ENCODE assay signal across 8 mouse cellular contexts in the genomic region with DNA sequence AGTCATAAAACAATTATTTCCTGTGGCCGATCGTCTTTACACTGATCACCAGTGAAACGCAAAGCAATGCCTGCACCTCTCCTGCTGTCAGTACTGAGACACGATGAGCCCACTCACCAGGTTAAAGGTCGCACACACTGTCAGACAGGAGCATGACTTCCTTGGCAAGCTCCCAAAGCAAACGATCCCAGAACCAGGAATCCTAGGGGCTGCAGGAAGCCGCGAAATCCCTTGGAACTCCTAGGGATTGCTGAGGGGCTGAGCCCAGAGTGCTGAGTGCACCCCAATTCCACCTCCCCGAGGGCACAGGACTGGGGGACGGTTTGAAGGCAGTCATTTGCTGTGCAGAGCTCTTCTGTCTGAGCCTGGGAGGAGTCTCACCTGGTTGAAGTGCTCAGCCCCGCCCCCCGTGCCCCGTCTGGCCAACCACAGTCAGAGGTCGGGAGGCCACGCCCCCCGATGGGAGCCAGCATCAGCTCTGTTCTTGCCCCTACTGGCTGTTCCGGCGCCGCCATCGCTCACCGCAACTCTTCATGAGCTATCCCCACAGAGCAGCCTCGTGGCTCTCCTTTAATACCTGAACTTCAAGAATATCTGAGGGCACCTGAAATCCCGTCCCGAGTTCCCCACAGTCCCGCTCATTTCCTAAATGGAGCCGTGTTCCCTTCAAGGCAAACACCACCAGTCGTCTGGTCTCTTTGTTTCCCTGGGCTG. TPM values are rescaled to one million over a fixed set of nuclear protein-coding genes. Genes with fewer than 3 reads are reported as not detected.
DNase-seq lines count a peak whose midpoint lies in the region; ATAC-seq lines count a peak whose summit lies in the region.

No protein-coding gene starts in this region.

- peaks cover 3% of the 10 kb centered on the region for H3K36me3 ChIP-seq in erythroblast, embryonic 14.5 days (ENCODE audit: control insufficient read depth)
- no peaks in the 10 kb centered on the region for H3K36me3 ChIP-seq in hindbrain, embryonic 16.5 days (ENCODE audit: control insufficient read depth, insufficient read depth, low read length)
- peaks cover 13% of the 10 kb centered on the region for H3K36me3 ChIP-seq in liver, embryonic 12.5 days

- H3K27me3 ChIP-seq in erythroblast, embryonic 14.5 days (ENCODE audit: control insufficient read depth) = peaks cover 7% of the 10 kb centered on the region
- H3K27me3 ChIP-seq in hindbrain, embryonic 16.5 days (replicated peaks; ENCODE audit: control insufficient read depth, insufficient read depth, low read length) = no peaks in the 10 kb centered on the region
- H3K27me3 ChIP-seq in liver, embryonic 12.5 days (replicated peaks) = 0 out of 2 replicates have a peak, but pooled peaks cover 4% of the 10 kb centered on the region

- no peak for DNase-seq in frontal cortex, postnatal 14 days (ENCODE audit: low spot score in 2 of 2)
- peak; percentile 96 for DNase-seq in naive thymus-derived CD4-positive, alpha-beta T cell, adult 2 months (ENCODE audit: low read depth)
- DNase-seq in thymus, adult 18-20 months = peak; percentile 74 to 77

- WGBS in hindbrain, embryonic 16.5 days = 8% methylated on average over 26 of the region's 27 CpGs
- WGBS in liver, embryonic 12.5 days (ENCODE audit: insufficient replicate concordance) = 9% methylated on average over 26 of the region's 27 CpGs

- peak overlapping the region; percentile 76 for H3K4me2 ChIP-seq in hindbrain, embryonic 16.5 days (ENCODE audit: low read length)
- H3K4me2 ChIP-seq in liver, embryonic 12.5 days = peak overlapping the region; percentile 77

- peaks cover 5% of the 10 kb centered on the region for H3K9me3 ChIP-seq in erythroblast, embryonic 14.5 days (ENCODE audit: control insufficient read depth, low read length)
- no peaks in the 10 kb centered on the region for H3K9me3 ChIP-seq in hindbrain, embryonic 16.5 days (ENCODE audit: control insufficient read depth, low read length)
- peaks cover 11% of the 10 kb centered on the region; the same call in 1 of the 2 replicates for H3K9me3 ChIP-seq in liver, embryonic 12.5 days (replicated peaks)

- peaks cover 5% of the 10 kb centered on the region; the same call in 1 of the 2 replicates for H3K4me1 ChIP-seq in brown adipose tissue, adult 24 weeks (ENCODE audit: control insufficient read depth, insufficient read depth, insufficient read length, low read length)
- peaks cover 29% of the 10 kb centered on the region for H3K4me1 ChIP-seq in erythroblast, embryonic 14.5 days (ENCODE audit: control insufficient read depth)
- peaks cover 4% of the 10 kb centered on the region for H3K4me1 ChIP-seq in hindbrain, embryonic 16.5 days (ENCODE audit: control insufficient read depth, insufficient read depth, low read depth, low read length)
- peaks cover 26% of the 10 kb centered on the region for H3K4me1 ChIP-seq in liver, embryonic 12.5 days

- peak overlapping the region; percentile 27 for H3K4me3 ChIP-seq in brown adipose tissue, adult 24 weeks (ENCODE audit: insufficient read depth, low read depth, low read length)
- H3K4me3 ChIP-seq in erythroblast, embryonic 14.5 days (replicated peaks) = peak overlapping the region; percentile 65
- peak overlapping the region; percentile 41 for H3K4me3 ChIP-seq in hindbrain, embryonic 16.5 days (ENCODE audit: low read length)
- peak overlapping the region; percentile 55 for H3K4me3 ChIP-seq in liver, embryonic 12.5 days

- H3K27ac ChIP-seq in brown adipose tissue, adult 24 weeks (replicated peaks; ENCODE audit: low read depth, low read length) = no peak overlapping the region
- H3K27ac ChIP-seq in hindbrain, embryonic 16.5 days (ENCODE audit: low read depth, low read length) = peak overlapping the region; percentile 68
- peak overlapping the region; percentile 36; the same call in 1 of the 2 replicates for H3K27ac ChIP-seq in liver, embryonic 12.5 days

- H3K9ac ChIP-seq in hindbrain, embryonic 16.5 days (ENCODE audit: low read depth, low read length) = peak overlapping the region; percentile 55
- peak overlapping the region; percentile 63 for H3K9ac ChIP-seq in liver, embryonic 12.5 days

- ATAC-seq in frontal cortex, adult (ENCODE audit: low TSS enrichment) = peak; percentile 70; the same call in 1 of the 2 replicates
- peak; percentile 78 for ATAC-seq in hindbrain, embryonic 16.5 days
- ATAC-seq in liver, embryonic 12.5 days = peak; percentile 91

RNA-seq across cellular contexts. Expression of a gene that starts 2.9 kb away (rescaled TPM):
- polyA plus RNA-seq in brown adipose tissue, adult 24 weeks (2012; ENCODE audit: insufficient read depth, insufficient read length, missing spikeins) = 2.1 and 5.5 TPM in 2 replicates
- polyA plus RNA-seq in erythroblast, embryonic 14.5 days (2012) = 4.4 and 5.8 TPM in 2 replicates
- 285 and 306 TPM in 2 replicates for polyA plus RNA-seq in hindbrain, embryonic 16.5 days (2015; fragmentation: Nextera tagmentation; extraction: Ambion mirVana)
- 37.4 and 41.8 TPM in 2 replicates for polyA plus RNA-seq in liver, embryonic 12.5 days (2016; fragmentation: Nextera tagmentation; extraction: Ambion mirVana)

RNA-seq across cellular contexts. Expression of a gene that starts 27.3 kb away (rescaled TPM):
- polyA plus RNA-seq in brown adipose tissue, adult 24 weeks (2012; ENCODE audit: insufficient read depth, insufficient read length, missing spikeins) = not detected in 2 replicates
- polyA plus RNA-seq in erythroblast, embryonic 14.5 days (2012) = 0.02 TPM in 1 of 2 replicates, not detected in the other
- not detected in 2 replicates for polyA plus RNA-seq in hindbrain, embryonic 16.5 days (2015; fragmentation: Nextera tagmentation; extraction: Ambion mirVana)
- polyA plus RNA-seq in liver, embryonic 12.5 days (2016; fragmentation: Nextera tagmentation; extraction: Ambion mirVana) = not detected in 2 replicates

RNA-seq across cellular contexts. Expression of a gene that starts 32.3 kb away (rescaled TPM):
- not detected in 2 replicates for polyA plus RNA-seq in brown adipose tissue, adult 24 weeks (2012; ENCODE audit: insufficient read depth, insufficient read length, missing spikeins)
- not detected in 2 replicates for polyA plus RNA-seq in erythroblast, embryonic 14.5 days (2012)
- polyA plus RNA-seq in hindbrain, embryonic 16.5 days (2015; fragmentation: Nextera tagmentation; extraction: Ambion mirVana) = 3.2 and 3.6 TPM in 2 replicates
- not detected in 2 replicates for polyA plus RNA-seq in liver, embryonic 12.5 days (2016; fragmentation: Nextera tagmentation; extraction: Ambion mirVana)

RNA-seq across cellular contexts. Expression of a gene that starts 50.8 kb away (rescaled TPM):
- polyA plus RNA-seq in brown adipose tissue, adult 24 weeks (2012; ENCODE audit: insufficient read depth, insufficient read length, missing spikeins) = 15.1 and 17.6 TPM in 2 replicates
- 7.0 and 8.0 TPM in 2 replicates for polyA plus RNA-seq in erythroblast, embryonic 14.5 days (2012)
- 40.6 and 50.2 TPM in 2 replicates for polyA plus RNA-seq in hindbrain, embryonic 16.5 days (2015; fragmentation: Nextera tagmentation; extraction: Ambion mirVana)
- polyA plus RNA-seq in liver, embryonic 12.5 days (2016; fragmentation: Nextera tagmentation; extraction: Ambion mirVana) = 28.1 and 28.3 TPM in 2 replicates

RNA-seq across cellular contexts. Expression of a gene that starts 51.7 kb away (rescaled TPM):
- polyA plus RNA-seq in brown adipose tissue, adult 24 weeks (2012; ENCODE audit: insufficient read depth, insufficient read length, missing spikeins) = 37.1 and 53.8 TPM in 2 replicates
- polyA plus RNA-seq in erythroblast, embryonic 14.5 days (2012) = 15.2 TPM in 2 replicates
- 11.9 and 27.7 TPM in 2 replicates for polyA plus RNA-seq in hindbrain, embryonic 16.5 days (2015; fragmentation: Nextera tagmentation; extraction: Ambion mirVana)
- polyA plus RNA-seq in liver, embryonic 12.5 days (2016; fragmentation: Nextera tagmentation; extraction: Ambion mirVana) = 85.2 and 87.5 TPM in 2 replicates

Comparison
In these comparisons a context has a peak if more than half of its experiments do, and no peak if none do; other contexts are left out.
1. DNase-seq: peak in naive thymus-derived CD4-positive, alpha-beta T cell, adult 2 months (single experiment) and thymus, adult 18-20 months (2 of 2); none in frontal cortex, postnatal 14 days (0 of 2).
2. Peak in every context shown above with its lines, with median percentiles within 50 percentile points of each other: ATAC-seq and H3K4me3 ChIP-seq.